Mouse (Mus musculus) erythroblast, adult 5-6 weeks (primary cell): ENCODE results near the gene Setdb2. TPM values are rescaled to one million over a fixed set of nuclear protein-coding genes. Genes with fewer than 3 reads are reported as not detected.
"Not testable (repeated sequence)": the region's sequence is repeated elsewhere in the genome, so short reads cannot be mapped to it uniquely, and the experiment has no call there.

Experiments used
- ATAC-seq: replicated peaks from 2 replicates; pipeline ENCODE4 v1.8.0; 2016; ENCODE audit warnings: moderate number of reproducible peaks, mild to moderate bottlenecking, moderate TSS enrichment, inconsistent platforms; ENCODE audit not compliant: poor library complexity, low FRiP score, severe bottlenecking
- total RNA-seq, 2 experiments: library from RNA; stranded (forward) in 1 of 2; stranded (reverse) in 1 of 2; fragments of 150-400 nt in 1 of 2; fragments of 200-764, 138-1000 nt in 1 of 2; gene quantifications; 2 replicates each; pipeline versions ENCODE4 v1.2.3 to v1.2.4; 2015 to 2017; ENCODE audit warnings: low replicate concordance in 2 of 2

The Setdb2 gene
- total RNA-seq (2015; ENCODE audit: low replicate concordance) (10.9 and 16.9 TPM in 2 replicates), total RNA-seq (2017; ENCODE audit: low replicate concordance) (12.7 and 13.6 TPM in 2 replicates)

GRCm38 (mm10) chr14:59440558-59441471, at the start of gene Setdb2, which contains the start of gene Cab39l:
Gene Setdb2, minus strand, starts transcription at chr14:59440884.
Gene Cab39l, plus strand, starts transcription at chr14:59440972.
- ATAC-seq = peak; percentile 98

DNA sequence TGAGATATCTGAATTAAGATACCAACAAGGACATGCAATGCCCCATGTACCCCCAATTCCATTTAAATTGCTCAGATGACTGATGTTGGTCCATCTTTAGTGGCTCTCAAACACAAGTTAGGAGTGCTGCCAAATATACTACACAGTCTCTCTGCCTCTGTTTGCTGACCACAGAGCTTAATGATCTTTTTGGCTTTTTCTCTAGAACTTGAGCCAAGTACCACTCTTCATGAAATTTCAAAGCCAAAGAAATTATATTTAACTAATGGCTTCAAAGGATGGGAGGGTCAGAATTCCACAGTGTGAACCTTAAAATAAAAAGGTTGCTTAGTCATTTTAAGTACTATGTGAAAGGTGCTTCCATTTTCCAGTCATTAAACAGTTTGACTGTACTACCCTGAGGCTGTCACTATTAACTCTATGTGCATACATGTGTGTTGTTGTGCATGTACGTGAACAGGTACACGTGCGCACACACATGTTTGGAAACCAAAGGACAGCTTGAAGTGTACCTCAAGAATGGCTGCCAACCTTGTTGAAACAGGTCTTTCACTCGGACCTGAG, 44.6 kb upstream of the Setdb2 start:
- no peak for ATAC-seq

DNA sequence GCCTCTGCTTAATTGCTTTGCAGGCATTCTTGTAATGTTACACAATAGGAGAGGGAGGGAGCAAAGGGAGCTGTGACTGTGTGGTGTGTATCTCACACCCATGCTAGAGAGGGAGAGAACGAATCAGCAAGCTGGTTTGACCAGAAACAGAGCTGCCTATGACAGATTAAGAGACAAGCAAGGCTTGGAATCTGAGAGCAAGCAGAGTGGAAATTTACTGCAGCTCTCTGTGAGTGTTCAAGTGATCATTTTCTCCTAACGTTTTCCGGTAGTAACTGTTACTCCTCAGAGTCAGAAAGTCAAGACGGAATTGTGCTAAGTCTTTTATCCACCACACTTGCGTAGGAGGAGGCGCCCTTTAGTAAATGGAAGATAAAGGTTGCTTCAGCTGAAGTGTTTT, 38.0 kb upstream of the Setdb2 start:
- no peak for ATAC-seq

GRCm38 (mm10) chr14:59470781-59471180, 30.1 kb upstream of the Setdb2 start:
- no peak; the same call in 1 of the 2 replicates for ATAC-seq

GRCm38 (mm10) chr14:59467798-59468197, 27.1 kb upstream of the Setdb2 start:
- no peak for ATAC-seq

DNA sequence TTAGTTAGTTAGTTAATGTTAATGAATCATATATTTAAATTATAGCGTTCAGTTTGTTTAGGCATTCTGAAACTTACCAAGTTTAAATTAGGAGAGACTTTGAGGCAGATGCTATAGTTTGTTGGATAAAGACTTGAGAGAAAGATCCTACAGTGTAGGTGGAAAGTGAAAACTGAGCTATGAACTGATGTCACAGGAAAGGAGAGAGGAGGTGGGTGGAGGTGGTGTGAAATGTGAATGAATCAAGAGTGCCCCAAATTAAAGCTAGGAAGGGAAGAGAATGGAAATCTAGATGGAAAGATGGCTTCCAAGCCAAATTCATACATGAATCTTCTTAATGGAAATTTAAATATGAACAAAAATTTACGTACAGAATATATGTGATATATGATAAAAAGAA, 25.8 kb upstream of the Setdb2 start:
- ATAC-seq = no peak

DNA sequence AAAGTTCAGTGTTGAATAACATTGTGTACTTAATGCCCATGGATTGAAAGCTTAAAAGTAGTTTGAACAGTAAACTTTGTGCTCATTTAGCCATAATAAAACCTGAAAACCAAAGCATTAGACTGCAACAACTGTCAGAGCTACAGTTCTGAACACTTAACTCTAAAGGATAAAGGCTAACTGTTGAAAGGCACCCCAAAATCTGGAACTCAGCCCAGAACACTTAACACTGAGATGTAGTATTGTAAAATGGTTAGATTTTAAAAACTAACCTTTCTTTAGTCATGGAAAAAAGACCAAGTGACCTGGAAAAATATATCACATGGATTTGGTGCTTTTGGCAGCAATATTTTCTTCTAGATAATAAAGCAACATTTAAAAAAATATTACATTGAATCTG, 7.3 kb upstream of the Setdb2 start:
- no peak for ATAC-seq

GRCm38 (mm10) chr14:59445421-59445820, 4.7 kb upstream of the Setdb2 start:
- no peak for ATAC-seq

GRCm38 (mm10) chr14:59441472-59441805, 755 bp upstream of the Setdb2 start:
- ATAC-seq = no peak

GRCm38 (mm10) chr14:59440039-59440438, 645 bp downstream of the Setdb2 start:
- no peak for ATAC-seq

DNA sequence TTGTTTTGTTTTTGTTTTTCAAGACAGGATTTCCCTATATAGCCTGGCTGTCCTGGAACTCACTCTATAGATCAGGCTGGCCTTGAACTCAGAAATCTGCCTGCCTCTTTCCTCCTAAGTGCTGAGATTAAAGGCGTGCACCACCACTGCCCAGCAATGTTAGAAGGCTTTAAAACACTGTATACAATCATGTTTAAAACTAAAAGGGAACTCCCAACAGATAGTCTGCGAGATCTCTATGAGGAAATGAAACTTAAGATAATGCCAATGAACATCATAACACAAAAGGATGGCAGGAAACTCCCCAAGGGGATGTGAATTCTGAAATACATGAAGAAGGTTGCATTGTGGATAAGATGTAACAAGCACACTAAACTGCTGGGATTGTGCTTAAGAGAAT, 2.2 kb downstream of the Setdb2 start:
- ATAC-seq = no peak

- no peak for ATAC-seq
Measured at GRCm38 (mm10) chr14:59437398-59437797, 3.3 kb downstream of the Setdb2 start.

DNA sequence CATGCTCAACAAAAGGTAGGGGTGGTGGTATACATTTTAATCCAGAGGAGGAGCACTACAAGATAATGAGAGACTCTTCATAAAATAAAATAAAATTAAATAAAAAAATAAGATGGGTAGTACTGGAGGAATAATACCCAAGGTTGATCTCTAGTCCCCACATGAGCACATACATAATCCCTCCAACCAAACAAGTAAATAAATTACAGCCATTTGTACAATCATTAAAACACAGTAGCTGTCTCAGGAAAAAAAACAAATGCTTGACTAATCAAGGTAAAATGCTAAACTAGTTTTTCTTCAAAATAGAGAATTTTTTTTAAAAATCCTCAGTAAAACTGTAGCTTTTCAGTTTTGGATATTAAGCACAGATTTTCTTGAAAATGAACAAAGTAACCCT, 5.5 kb downstream of the Setdb2 start:
- no peak for ATAC-seq

- ATAC-seq = no peak
Measured at GRCm38 (mm10) chr14:59433902-59434301, 6.8 kb downstream of the Setdb2 start.

DNA sequence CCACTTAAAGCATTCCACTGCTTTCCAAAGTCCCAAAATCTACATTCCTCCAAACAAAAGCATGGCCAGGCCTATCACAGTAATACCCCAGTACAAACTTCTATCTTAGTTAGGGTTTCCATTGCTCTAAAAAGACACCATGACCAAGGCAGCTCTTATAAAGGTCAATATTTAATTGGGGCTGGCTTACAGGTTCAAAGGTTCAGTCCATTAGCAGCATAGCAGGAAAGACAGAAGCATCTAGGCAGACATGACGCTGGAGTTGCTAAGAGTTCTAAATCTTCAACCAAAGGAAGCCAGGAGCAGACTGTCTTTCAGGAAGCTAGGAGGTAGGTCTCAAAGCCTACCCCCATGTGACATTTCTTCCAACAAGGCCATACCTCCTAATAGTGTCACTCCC, 10.1 kb downstream of the Setdb2 start:
- ATAC-seq = no peak

GRCm38 (mm10) chr14:59422912-59423663, 17.6 kb downstream of the Setdb2 start:
- ATAC-seq = no peak

GRCm38 (mm10) chr14:59418171-59418570, 22.5 kb downstream of the Setdb2 start:
- ATAC-seq = no peak

GRCm38 (mm10) chr14:59414979-59415378, 25.7 kb downstream of the Setdb2 start:
- not testable (repeated sequence) for ATAC-seq

- ATAC-seq = no peak
Measured at GRCm38 (mm10) chr14:59396999-59397398, 43.7 kb downstream of the Setdb2 start.

- no peak for ATAC-seq
Measured at GRCm38 (mm10) chr14:59395281-59395680, 45.4 kb downstream of the Setdb2 start, which contains the start of gene Phf11c. Gene Phf11c, minus strand, starts transcription at chr14:59395381.
